Mouse (Mus musculus): Measurements from ENCODE around the gene Jph2.

GRCm38 (mm10) chr2:163392436-163392835 is 5.4 kb downstream of the Jph2 start:
- TF ChIP-seq CTCF (IDR thresholded peaks at IDR 0.05; ENCODE audit: control insufficient read depth, insufficient read depth, insufficient read length) (no peak), MAX (IDR thresholded peaks at IDR 0.05) (no peak), MYOD1 (IDR thresholded peaks at IDR 0.05; ENCODE audit: control insufficient read depth, insufficient read length, low read depth) (no peak), USF1 (IDR thresholded peaks at IDR 0.05; ENCODE audit: low read depth) (no peak), MYOG (IDR thresholded peaks at IDR 0.05; ENCODE audit: control insufficient read depth, extremely low read depth, insufficient read length) (no peak), FOSL1 (IDR thresholded peaks at IDR 0.05; ENCODE audit: insufficient read depth, low read length, poor library complexity, severe bottlenecking) (no peak)

Data from C2C12 (cell line).